Mouse (Mus musculus) liver, embryonic 15.5 days (tissue): ENCODE results near the gene Acyp2. TPM values are rescaled to one million over a fixed set of nuclear protein-coding genes. Genes with fewer than 3 reads are reported as not detected.

Experiments
- ATAC-seq: fragments of 200-750 bp; cut with Nextera tagmentation; 2 replicates; pipeline ENCODE4 v1.8.0; 2017; ENCODE audit warnings: moderate number of reproducible peaks, mild to moderate bottlenecking, moderate library complexity; ENCODE audit not compliant: insufficient read depth
- H3K27ac ChIP-seq: fragments of 300-500 bp; sonication (generic); replicated peaks from 2 replicates; pipeline ENCODE4 v1.5.1; 2015; ENCODE audit warnings: mild to moderate bottlenecking, inconsistent platforms
- H3K27me3 ChIP-seq: fragments of 300-500 bp; sonication (generic); 2 replicates; pipeline ENCODE4 v1.6.1; 2015; ENCODE audit warnings: mild to moderate bottlenecking, inconsistent platforms
- H3K36me3 ChIP-seq: fragments of 300-500 bp; sonication (generic); replicated peaks from 2 replicates; pipeline ENCODE4 v1.6.1; 2015; ENCODE audit warnings: moderate library complexity, mild to moderate bottlenecking, inconsistent platforms
- H3K4me1 ChIP-seq: fragments of 300-500 bp; sonication (generic); replicated peaks from 2 replicates; pipeline ENCODE4 v1.6.1; 2015; ENCODE audit warnings: inconsistent platforms
- H3K4me2 ChIP-seq: fragments of 300-500 bp; sonication (generic); 2 replicates; pipeline ENCODE4 v1.6.1; 2015; ENCODE audit warnings: moderate library complexity, mild to moderate bottlenecking, inconsistent platforms
- H3K4me3 ChIP-seq: fragments of 300-500 bp; sonication (generic); replicated peaks from 2 replicates; pipeline ENCODE4 v1.5.1; 2015; ENCODE audit warnings: mild to moderate bottlenecking, inconsistent platforms
- H3K9ac ChIP-seq: fragments of 300-500 bp; sonication (generic); 2 replicates; pipeline ENCODE4 v1.6.1; 2015; ENCODE audit warnings: moderate library complexity, mild to moderate bottlenecking, inconsistent platforms
- H3K9me3 ChIP-seq: fragments of 300-500 bp; sonication (generic); replicated peaks from 2 replicates; pipeline ENCODE4 v1.6.1; 2016; ENCODE audit warnings: inconsistent platforms
- WGBS: fragments of 180-500 bp; shearing (Covaris S2); methylation state at CpG from one replicate; pipeline ENCODE4 v1.1.7; 2015; ENCODE audit warnings: mixed read lengths; ENCODE audit not compliant: insufficient replicate concordance; 5-methylcytosine and 5-hydroxymethylcytosine counted together
- polyA plus RNA-seq: library from polyadenylated mRNA; unstranded; fragments of >200 nt; fragmentation: Nextera tagmentation; extraction: Ambion mirVana; gene quantifications from 2 replicates; pipeline ENCODE4 v1.2.1, GENCODE M21; 2015

Gene Acyp2
- polyA plus RNA-seq, 1 experiment from 2014 or later = 2.7 TPM

DNA sequence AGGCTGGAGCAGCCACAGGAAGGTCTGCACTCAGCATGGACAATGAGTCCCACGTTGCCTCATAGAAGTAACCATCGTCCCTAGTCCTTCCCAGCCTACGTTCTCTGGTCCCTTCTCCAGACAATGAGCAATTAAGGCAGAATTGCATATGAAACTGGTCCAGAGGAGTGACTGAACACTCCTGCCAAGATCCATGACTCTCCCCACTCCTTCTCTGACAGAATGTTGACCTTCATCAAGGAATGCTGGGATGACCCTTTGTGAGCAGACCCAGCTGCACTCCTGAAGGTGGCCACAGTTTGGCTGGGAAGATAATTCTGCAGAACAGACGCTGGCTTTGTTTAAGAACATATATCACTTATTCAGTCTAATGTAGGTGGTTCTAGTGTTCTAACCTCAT, 166.1 kb downstream of the Acyp2 start:
- no peaks in the 10 kb centered on the region for H3K36me3 ChIP-seq
- H3K27me3 ChIP-seq = no peaks in the 10 kb centered on the region
- 71% methylated on average over 4 of the region's 4 CpGs for WGBS
- no peak overlapping the region for H3K27ac ChIP-seq
- H3K9ac ChIP-seq = no peak overlapping the region
- no peak overlapping the region for H3K4me2 ChIP-seq
- no peak for ATAC-seq
- no peak overlapping the region for H3K4me3 ChIP-seq
- no peaks in the 10 kb centered on the region for H3K4me1 ChIP-seq
- no peaks in the 10 kb centered on the region for H3K9me3 ChIP-seq

DNA sequence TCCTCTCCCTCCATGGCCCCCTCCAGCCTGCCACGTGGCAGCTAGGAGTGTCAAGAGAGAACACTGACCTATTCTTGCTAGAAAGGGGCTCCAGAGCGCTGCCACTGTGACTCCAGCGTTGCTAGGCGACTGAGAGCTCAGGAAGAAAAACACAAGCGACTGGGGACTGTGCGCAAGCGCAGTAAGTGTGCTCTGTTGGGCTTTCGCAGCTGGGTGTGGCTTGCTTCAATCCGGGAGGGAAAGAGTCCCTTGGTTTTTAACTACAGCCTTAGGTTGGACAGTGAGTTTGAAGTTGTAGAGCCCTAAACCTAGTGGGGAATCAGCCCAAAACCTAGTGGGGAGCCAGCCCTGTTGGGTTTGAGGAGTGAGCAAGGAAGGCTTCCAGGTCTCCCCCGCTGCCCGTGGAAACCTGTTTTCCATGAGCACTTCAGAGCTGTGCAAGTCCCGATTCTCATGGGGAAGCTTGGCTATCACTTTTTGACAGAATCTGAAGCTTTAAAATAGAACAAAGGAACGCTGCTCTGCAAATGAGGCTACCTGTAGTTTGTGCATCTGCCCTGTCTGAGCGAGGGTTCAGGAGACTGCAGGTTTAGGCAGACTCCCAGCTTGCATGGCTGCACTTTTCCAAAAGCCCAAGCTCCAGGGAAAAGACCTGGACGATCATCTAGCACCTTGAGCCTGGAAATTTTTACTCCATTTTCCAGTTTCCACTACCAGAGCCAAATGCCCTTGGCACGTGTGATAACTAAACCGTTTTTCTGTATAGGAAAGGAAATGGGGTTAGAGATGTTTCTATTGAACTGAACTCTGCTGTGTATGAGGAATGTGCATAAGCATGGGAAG, 177.4 kb downstream of the Acyp2 start, which contains the start of gene 4930505A04Rik:
Gene 4930505A04Rik, minus strand, starts transcription at position 77 of the 843 bp plus-strand sequence.
- Histone ChIP-seq H3K4me2 (peak within 1 kb of the TSS; percentile 63), H3K36me3 (no peaks in the 10 kb centered on the region), H3K27me3 (no peaks in the 10 kb centered on the region), H3K4me1 (no peaks in the 10 kb centered on the region), H3K4me3 (peak within 1 kb of the TSS; percentile 43), H3K9ac (no peak within 1 kb of the TSS), H3K27ac (no peak within 1 kb of the TSS), H3K9me3 (no peaks in the 10 kb centered on the region)
- peak; percentile 44; the same call in 1 of the 2 replicates for ATAC-seq
- WGBS = 8% methylated on average over 17 of the region's 17 CpGs

DNA sequence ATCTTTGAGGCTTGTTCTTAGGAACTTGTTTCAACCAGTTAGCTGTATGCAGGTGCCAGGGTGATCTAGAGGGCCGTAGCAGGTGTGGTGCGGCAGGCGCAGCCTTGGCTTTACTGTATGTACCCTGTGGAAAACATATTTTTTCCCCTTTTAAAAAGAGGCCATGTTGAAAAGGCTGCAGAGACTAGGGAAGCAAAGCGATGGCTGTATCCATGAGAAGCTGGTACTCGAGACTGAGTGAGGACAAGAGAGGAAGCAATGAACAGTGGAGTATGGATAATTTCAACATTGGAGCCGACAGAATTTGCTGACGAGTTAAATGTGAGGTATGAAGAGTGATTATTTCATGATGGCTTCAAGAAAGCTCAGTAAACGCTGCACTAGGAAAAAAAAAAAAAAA, 178.2 kb downstream of the Acyp2 start:
- H3K27ac ChIP-seq = no peak overlapping the region
- no peaks in the 10 kb centered on the region for H3K4me1 ChIP-seq
- H3K9ac ChIP-seq = no peak overlapping the region
- H3K4me2 ChIP-seq = peak overlapping the region; percentile 63; the same call in 1 of the 2 replicates
- no peaks in the 10 kb centered on the region for H3K36me3 ChIP-seq
- no peak for ATAC-seq
- no peaks in the 10 kb centered on the region for H3K9me3 ChIP-seq
- no peak overlapping the region for H3K4me3 ChIP-seq
- H3K27me3 ChIP-seq = no peaks in the 10 kb centered on the region
- 58% methylated on average over 8 of the region's 8 CpGs for WGBS

Other genes starting within 250 kb of the Acyp2 start
- not detected in 2 replicates for gene 4930505A04Rik, start 177.8 kb downstream of the Acyp2 start, polyA plus RNA-seq
- gene Psme4, start 122.1 kb upstream of the Acyp2 start, polyA plus RNA-seq = 7.6 and 9.2 TPM in 2 replicates
- gene Gpr75, start 235.8 kb upstream of the Acyp2 start, polyA plus RNA-seq = 0.05 TPM in 1 of 2 replicates, not detected in the other
- 11.5 and 12.9 TPM in 2 replicates for gene Asb3, start 235.8 kb upstream of the Acyp2 start, polyA plus RNA-seq